Mouse (Mus musculus): ENCODE data around the gene Nfib. TPM values are rescaled to one million over a fixed set of nuclear protein-coding genes. Genes with fewer than 3 reads are reported as not detected.

Nfib gene
- polyA plus RNA-seq, 1 experiment from 2014 or later: 27.3 TPM

GRCm38 (mm10) chr4:82572410-82573290 lies 132.9 kb downstream of the Nfib start:
- H3K27me3 ChIP-seq: no peaks in the 10 kb centered on the region
- ChIA-PET CTCF (interaction anchor here (0.8 kb wide), 1 partner anchor 19 kb away, joined by 3 read pairs; no protein-coding TSS in a partner anchor), POLR2A (no interaction called here)
- no peak for TF ChIP-seq CTCF (IDR thresholded peaks at IDR 0.05)
- in situ Hi-C loops (cut with MboI; ENCODE audit: low pct_unique_long_range_greater_than_20kb): no loop called here
- ATAC-seq (peak; percentile 67), DNase-seq (ENCODE audit: low read depth, low spot score) (no peak)

DNA sequence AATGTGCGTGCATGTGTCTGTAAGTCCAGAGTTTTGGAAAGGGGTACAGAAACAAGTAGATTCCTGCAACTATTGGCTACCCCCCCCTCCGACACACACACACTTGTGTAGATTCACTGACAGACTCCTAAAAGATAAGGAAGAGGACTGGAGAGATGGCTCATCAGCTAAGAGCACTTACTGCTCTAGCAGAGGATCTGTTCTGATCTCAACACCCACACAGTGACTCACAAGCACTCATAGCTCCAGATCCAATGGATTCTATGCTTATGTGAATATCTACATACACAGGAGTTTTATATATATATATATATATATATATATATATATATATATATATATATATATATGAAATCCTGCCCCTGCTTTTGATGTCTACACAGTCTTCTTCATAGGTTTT lies 146.7 kb downstream of the Nfib start:
- in situ Hi-C loops (cut with MboI; ENCODE audit: low pct_unique_long_range_greater_than_20kb): no loop called here
- DNase-seq (ENCODE audit: low read depth, low spot score): no peak
- POLR2A ChIA-PET: no interaction called here
- no peak for TF ChIP-seq CTCF (IDR thresholded peaks at IDR 0.05)
- ATAC-seq: no peak
- CTCF ChIA-PET: interaction anchor here (1.8 kb wide), 1 partner anchor 17 kb away, joined by 4 read pairs; no protein-coding TSS in a partner anchor
- H3K27me3 ChIP-seq: no peaks in the 10 kb centered on the region

- in situ Hi-C loops (cut with MboI; ENCODE audit: low pct_unique_long_range_greater_than_20kb): no loop called here
- ATAC-seq (no peak), DNase-seq (ENCODE audit: low read depth, low spot score) (no peak)
- TF ChIP-seq CTCF (IDR thresholded peaks at IDR 0.05): no peak
- ChIA-PET POLR2A (no interaction called here), CTCF (no interaction called here)
- H3K27me3 ChIP-seq: no peaks in the 10 kb centered on the region
Measured at GRCm38 (mm10) chr4:82555673-82556171, 149.8 kb downstream of the Nfib start.

- TF ChIP-seq CTCF (IDR thresholded peaks at IDR 0.05): no peak
- H3K27me3 ChIP-seq: no peaks in the 10 kb centered on the region
- DNase-seq (ENCODE audit: low read depth, low spot score) (no peak), ATAC-seq (no peak)
- CTCF ChIA-PET: interaction anchor here (0.9 to 1.1 kb wide), 3 partner anchors 9 to 18 kb away, joined by 3 to 5 read pairs (median 3); no protein-coding TSS in a partner anchor
- in situ Hi-C loops (cut with MboI; ENCODE audit: low pct_unique_long_range_greater_than_20kb): no loop called here
- POLR2A ChIA-PET: no interaction called here
Measured at GRCm38 (mm10) chr4:82553658-82554057, 151.9 kb downstream of the Nfib start.

DNA sequence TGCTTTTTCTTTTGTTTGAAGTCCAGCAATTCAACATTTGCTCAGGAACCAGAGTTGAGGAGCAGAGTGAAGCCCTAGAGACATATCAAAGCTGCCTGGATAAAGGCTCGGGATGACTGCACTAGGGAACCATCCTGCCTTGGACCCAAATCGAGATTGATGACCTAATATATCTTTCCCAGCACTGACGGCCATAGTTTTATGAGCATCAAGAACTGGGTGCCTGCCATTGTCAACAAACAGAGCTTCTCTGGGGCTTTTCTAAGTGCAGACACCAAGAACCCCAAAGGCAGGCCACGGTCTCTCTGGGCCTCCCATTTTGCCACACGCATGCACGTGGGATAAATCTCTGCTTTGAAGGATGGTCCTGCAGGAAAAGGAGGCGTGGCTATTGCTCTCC lies 153.3 kb downstream of the Nfib start:
- ATAC-seq (no peak), DNase-seq (ENCODE audit: low read depth, low spot score) (no peak)
- ChIA-PET POLR2A (no interaction called here), CTCF (interaction anchor here (0.9 to 1.7 kb wide), 2 partner anchors 8 to 10 kb away, joined by 3 to 5 read pairs; no protein-coding TSS in a partner anchor)
- TF ChIP-seq CTCF (IDR thresholded peaks at IDR 0.05): no peak
- no peaks in the 10 kb centered on the region for H3K27me3 ChIP-seq
- in situ Hi-C loops (cut with MboI; ENCODE audit: low pct_unique_long_range_greater_than_20kb): no loop called here

DNA sequence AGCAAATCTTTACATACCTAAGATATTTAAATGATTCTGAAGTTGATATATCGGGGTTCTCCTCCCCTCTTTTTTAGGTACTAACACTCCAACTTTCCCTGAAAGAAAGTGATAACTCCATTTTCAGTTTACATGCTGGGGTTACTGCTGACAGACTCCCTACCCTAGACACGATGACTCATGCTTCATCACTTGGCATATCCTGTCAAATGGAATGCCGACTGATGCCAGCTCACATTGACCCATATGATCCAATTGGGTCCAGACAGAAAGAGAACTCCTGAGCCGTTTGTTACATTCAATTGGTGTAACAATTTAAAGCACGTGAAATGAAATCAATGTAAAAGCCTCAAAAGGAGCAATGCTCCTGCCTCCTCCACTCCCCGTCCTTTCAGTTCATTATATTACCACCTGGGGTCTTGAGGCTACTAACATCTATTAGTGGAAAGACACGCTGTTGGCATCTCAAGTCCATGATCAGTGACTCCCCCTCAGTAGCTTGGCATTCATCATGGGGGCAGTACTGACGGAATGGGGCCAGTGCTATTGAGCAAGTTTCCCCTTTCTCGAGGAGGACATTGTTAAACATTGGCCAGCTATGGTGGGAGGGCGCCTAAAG lies 155.7 kb downstream of the Nfib start:
- TF ChIP-seq CTCF (IDR thresholded peaks at IDR 0.05): no peak
- DNase-seq (ENCODE audit: low read depth, low spot score) (no peak), ATAC-seq (no peak)
- in situ Hi-C loops (cut with MboI; ENCODE audit: low pct_unique_long_range_greater_than_20kb): loop anchor here (25.0 kb wide), 1 partner anchor 588 kb away; no protein-coding TSS in a partner anchor
- ChIA-PET POLR2A (no interaction called here), CTCF (interaction anchor here (0.6 to 1.5 kb wide), 2 partner anchors 9 to 859 kb away, joined by 3 read pairs; no protein-coding TSS in a partner anchor)
- H3K27me3 ChIP-seq: no peaks in the 10 kb centered on the region

- in situ Hi-C loops (cut with MboI; ENCODE audit: low pct_unique_long_range_greater_than_20kb): loop anchor here (25.0 kb wide), 1 partner anchor 586 kb away; no protein-coding TSS in a partner anchor
- POLR2A ChIA-PET: interaction anchor here (0.7 kb wide), 1 partner anchor 111 kb away, joined by 3 read pairs; no protein-coding TSS in a partner anchor
- no peak for TF ChIP-seq CTCF (IDR thresholded peaks at IDR 0.05)
Measured at GRCm38 (mm10) chr4:82548247-82548646, 157.3 kb downstream of the Nfib start.

DNA sequence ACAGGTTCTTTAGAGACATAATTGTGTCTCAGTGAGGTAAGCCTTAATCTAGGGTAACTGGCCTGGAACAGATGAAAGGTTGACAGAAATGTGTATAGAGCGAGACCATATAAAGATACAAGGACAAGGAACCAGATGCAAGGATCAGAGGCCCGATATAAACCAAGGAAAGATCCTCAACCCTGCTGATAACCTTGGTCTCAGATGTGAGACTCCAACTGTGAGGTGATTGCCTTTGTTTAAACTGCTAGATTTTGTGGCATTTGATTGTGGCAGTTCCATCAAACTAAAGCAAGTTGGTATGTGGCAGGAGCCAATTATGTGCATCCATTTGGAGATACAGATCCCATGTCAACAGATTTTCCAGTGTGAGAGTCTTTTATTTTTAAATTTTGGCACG lies 161.6 kb downstream of the Nfib start:
- in situ Hi-C loops (cut with MboI; ENCODE audit: low pct_unique_long_range_greater_than_20kb): loop anchor here (5.0 to 25.0 kb wide), 2 partner anchors 582 to 977 kb away; no protein-coding TSS in a partner anchor
- DNase-seq (ENCODE audit: low read depth, low spot score): no peak
- ChIA-PET POLR2A (no interaction called here), CTCF (interaction anchor here (1.2 kb wide), 1 partner anchor 10 kb away, joined by 5 read pairs; no protein-coding TSS in a partner anchor)
- ATAC-seq: no peak
- no peak for TF ChIP-seq CTCF (IDR thresholded peaks at IDR 0.05)
- no peaks in the 10 kb centered on the region for H3K27me3 ChIP-seq

More at GRCm38 (mm10) chr4:82548247-82548646, 157.3 kb downstream of the Nfib start:
- CTCF ChIA-PET: no interaction called here
- H3K27me3 ChIP-seq: no peaks in the 10 kb centered on the region
- DNase-seq (ENCODE audit: low read depth, low spot score) (no peak), ATAC-seq (no peak)

- CTCF ChIA-PET: no interaction called here
- no peaks in the 10 kb centered on the region for H3K27me3 ChIP-seq
- POLR2A ChIA-PET: no interaction called here
- DNase-seq (ENCODE audit: low read depth, low spot score) (no peak), ATAC-seq (no peak)
- in situ Hi-C loops (cut with MboI; ENCODE audit: low pct_unique_long_range_greater_than_20kb): loop anchor here (5.0 to 25.0 kb wide), 2 partner anchors 581 to 976 kb away; no protein-coding TSS in a partner anchor
- no peak for TF ChIP-seq CTCF (IDR thresholded peaks at IDR 0.05)
Measured at GRCm38 (mm10) chr4:82543398-82543740, 162.2 kb downstream of the Nfib start.

- CTCF ChIA-PET: interaction anchor here (0.6 to 1.7 kb wide), 18 partner anchors 9 to 1095 kb away, joined by 3 to 6 read pairs (median 3); no protein-coding TSS in a partner anchor
- in situ Hi-C loops (cut with MboI; ENCODE audit: low pct_unique_long_range_greater_than_20kb): loop anchor here (5.0 to 25.0 kb wide), 2 partner anchors 581 to 976 kb away; no protein-coding TSS in a partner anchor
- POLR2A ChIA-PET: interaction anchor here (0.6 kb wide), 1 partner anchor 69 kb away, joined by 3 read pairs; no protein-coding TSS in a partner anchor
- TF ChIP-seq CTCF (IDR thresholded peaks at IDR 0.05): no peak
- H3K27me3 ChIP-seq: no peaks in the 10 kb centered on the region
- ATAC-seq (no peak), DNase-seq (ENCODE audit: low read depth, low spot score) (no peak)
Measured at GRCm38 (mm10) chr4:82542656-82543397, 162.7 kb downstream of the Nfib start.

Data from Patski (cell line).